Mouse (Mus musculus) gastrocnemius, adult 2 months (tissue): Measurements from ENCODE around the gene 0610010K14Rik. TPM values are rescaled to one million over a fixed set of nuclear protein-coding genes. Genes with fewer than 3 reads are reported as not detected.

Experiments used
- DNase-seq: peaks from one replicate; pipeline ENCODE4 v3.0.0; 2022
- H3K27ac ChIP-seq: fragments of 200-600 bp; 2 replicates; pipeline ENCODE4 v1.8.1; 2022; ENCODE audit warnings: mild to moderate bottlenecking
- H3K4me3 ChIP-seq: fragments of 200-600 bp; 2 replicates; pipeline ENCODE4 v1.8.1; 2022; ENCODE audit warnings: mild to moderate bottlenecking, moderate library complexity
- CTCF ChIP-seq: fragments of 200-600 bp; IDR thresholded peaks from 2 replicates; pipeline ENCODE4 v1.8.1; 2022; ENCODE audit warnings: antibody characterized with exemption, mild to moderate bottlenecking, moderate library complexity
- intact Hi-C: fragments of 180-260 bp; cut with DNase I; formaldehyde crosslinking; loops from one replicate; pipeline ENCODE4 v1.15.1; 2025
- total RNA-seq, 2 experiments: library from RNA; stranded (reverse); gene quantifications; 2 replicates each; pipeline ENCODE4 v1.2.3; 2021

The 0610010K14Rik gene
- total RNA-seq, 2 experiments from 2014 or later, result 33.4 to 37.0 TPM

- no peak for TF ChIP-seq CTCF
- intact Hi-C loops, result no loop called here
- no peak overlapping the region for H3K27ac ChIP-seq
- H3K4me3 ChIP-seq, result no peak overlapping the region
- no peak for DNase-seq
These were observed 14.1 kb upstream of the 0610010K14Rik start for GRCm38 (mm10) chr11:70251853-70252252.

- no peak for TF ChIP-seq CTCF
These were observed 12.4 kb upstream of the 0610010K14Rik start for GRCm38 (mm10) chr11:70250150-70250549.

DNA sequence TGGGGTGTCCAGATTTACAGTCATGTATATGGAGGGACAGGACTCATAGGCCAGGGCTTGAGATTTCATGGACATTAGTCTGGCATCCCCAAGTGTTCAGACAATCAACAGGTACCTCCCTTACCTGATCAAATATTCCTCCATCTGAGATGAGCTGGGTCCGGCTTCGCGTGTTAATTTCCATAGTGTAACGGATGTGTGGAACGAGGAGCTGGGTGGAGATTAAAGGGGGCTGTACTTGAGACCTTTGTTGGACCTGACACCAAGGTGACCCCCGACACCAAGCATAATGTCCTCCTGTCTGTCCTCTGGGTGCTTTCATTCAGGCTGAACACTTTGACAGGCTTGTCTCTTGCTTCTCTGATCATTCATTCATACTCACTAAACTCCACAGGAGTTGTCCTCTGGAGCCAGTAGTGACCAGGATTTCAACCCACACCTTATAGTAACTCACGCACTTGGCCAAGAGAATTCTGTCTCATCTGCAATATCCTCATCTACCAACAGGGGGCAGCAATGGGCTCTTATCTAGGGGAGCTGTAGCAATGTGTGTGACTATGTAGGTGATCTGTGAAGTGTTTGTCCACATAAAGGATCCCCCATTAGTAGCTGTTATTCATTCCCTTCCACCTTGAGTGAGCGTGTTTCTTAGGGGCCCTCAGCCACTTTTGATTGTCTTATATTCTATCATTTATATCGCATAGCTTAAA is 9.6 kb upstream of the 0610010K14Rik start:
- peak; percentile 63 for DNase-seq
- intact Hi-C loops, result no loop called here
- TF ChIP-seq CTCF, result peak; percentile 92; the same call in 1 of the 2 replicates
- no peak overlapping the region for H3K27ac ChIP-seq
- no peak overlapping the region for H3K4me3 ChIP-seq

More at GRCm38 (mm10) chr11:70250150-70250549, 12.4 kb upstream of the 0610010K14Rik start:
- DNase-seq, result no peak
- intact Hi-C loops, result no loop called here
- Histone ChIP-seq H3K27ac (no peak overlapping the region), H3K4me3 (no peak overlapping the region)

DNA sequence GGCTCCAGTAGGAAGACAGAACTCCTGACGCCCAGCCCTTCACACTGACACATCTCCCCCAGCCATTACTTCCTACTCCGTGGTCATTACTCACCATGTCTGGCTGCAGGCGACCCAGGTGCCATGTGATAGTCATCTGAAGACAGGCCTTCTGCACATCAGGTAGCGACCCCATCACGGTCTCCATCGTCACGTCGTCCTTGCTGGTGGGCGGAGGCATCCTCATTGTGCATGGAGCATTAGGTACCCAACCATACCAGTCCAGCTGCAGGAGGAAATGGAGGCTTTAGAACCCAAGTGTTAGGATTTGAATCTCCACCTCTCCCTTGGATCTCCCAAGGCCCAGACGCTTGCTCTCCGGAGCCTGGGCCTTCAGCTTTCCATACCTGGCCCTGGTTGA is 4.9 kb upstream of the 0610010K14Rik start:
- TF ChIP-seq CTCF, result no peak
- intact Hi-C loops, result no loop called here
- no peak overlapping the region for H3K4me3 ChIP-seq
- no peak overlapping the region for H3K27ac ChIP-seq
- no peak for DNase-seq

DNA sequence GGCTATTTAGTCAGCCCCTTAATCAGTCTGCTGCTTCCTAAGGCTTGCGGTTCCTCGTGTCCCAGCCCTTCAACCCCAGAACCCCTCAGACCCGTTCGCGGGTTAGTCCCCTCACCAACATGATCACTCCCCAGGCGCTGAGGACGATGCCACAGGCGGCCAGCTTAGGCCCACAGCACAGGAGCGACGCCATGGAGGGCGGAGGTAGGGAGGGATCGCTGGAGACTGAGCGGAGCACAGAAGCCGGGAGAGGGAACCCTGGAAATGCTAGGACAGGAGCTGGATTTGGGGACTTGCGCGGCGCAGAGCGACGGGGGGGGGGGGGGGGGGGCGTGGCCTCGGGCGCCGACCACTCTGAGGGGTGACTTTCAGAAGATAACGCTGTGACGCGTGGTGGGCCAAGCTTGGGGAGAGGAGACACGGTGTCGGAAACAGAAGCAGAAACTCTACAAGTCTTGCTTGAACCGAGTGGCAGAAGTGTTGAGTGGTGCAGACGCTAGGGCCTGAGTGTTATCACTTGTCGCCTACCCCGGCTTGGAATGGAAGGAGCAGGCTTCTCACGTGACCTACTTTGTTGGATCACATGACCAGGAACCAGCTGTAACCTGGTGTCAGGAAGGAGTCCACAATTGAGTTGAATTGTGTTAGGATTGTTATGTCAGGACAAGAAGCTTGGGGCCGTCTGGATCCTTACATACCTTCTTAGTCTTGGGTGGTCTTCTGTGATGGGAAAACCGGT is 2.0 kb upstream of the 0610010K14Rik start, which contains the start of the genes Gm21988 and Rnasek:
Gene Gm21988 (minus strand): TSS at position 290 of the 739 bp plus-strand sequence.
Gene Rnasek (minus strand): TSS at position 302 of the 739 bp plus-strand sequence.
- TF ChIP-seq CTCF, result no peak
- peak within 1 kb of the TSS; percentile 99 for H3K4me3 ChIP-seq
- peak; percentile 75 for DNase-seq
- intact Hi-C loops, result no loop called here
- peak within 1 kb of the TSS; percentile 97 for H3K27ac ChIP-seq

- Histone ChIP-seq H3K4me3 (peak overlapping the region; percentile 99), H3K27ac (peak overlapping the region; percentile 97)
- intact Hi-C loops, result no loop called here
- peak; percentile 40 for DNase-seq
- TF ChIP-seq CTCF, result no peak
These were observed 1.1 kb upstream of the 0610010K14Rik start for GRCm38 (mm10) chr11:70238591-70239440.

- peak overlapping the region; percentile 97 for H3K27ac ChIP-seq
- TF ChIP-seq CTCF, result no peak
- intact Hi-C loops, result no loop called here
- peak overlapping the region; percentile 99 for H3K4me3 ChIP-seq
- peak; percentile 20 for DNase-seq
These were observed 997 bp downstream of the 0610010K14Rik start for GRCm38 (mm10) chr11:70236717-70237116.

DNA sequence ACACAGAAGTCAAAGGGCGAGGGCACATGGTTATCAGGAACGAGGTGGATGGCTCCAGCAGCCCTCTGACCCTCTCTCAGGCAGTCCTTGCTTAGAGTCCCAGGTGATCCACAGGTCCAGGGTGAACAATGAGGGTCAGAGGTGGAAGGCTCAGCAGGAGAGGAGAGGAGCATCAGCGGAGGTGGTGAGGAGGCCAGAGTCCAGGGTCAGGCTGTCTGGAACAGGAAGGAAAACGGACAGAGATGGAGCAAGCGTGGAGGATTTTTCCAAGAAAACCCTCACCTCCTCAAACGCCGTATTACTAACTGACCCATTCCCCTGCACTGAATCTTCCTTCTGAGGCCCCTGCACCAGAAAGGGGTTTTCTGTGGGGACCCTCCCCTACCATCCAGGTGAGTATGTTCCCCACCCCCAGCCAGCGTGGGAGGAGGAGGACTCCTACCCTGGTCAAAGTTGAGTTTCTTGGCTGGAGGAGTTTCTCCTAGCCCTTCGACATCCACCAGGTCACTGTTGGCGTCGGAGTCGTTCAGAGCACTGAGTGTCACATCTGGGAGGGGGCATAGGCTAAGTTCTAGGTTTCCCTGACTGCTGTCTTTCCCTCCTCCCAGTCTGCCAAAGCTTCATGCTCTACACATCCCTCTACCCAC is 2.3 kb downstream of the 0610010K14Rik start:
- H3K27ac ChIP-seq, result peak overlapping the region; percentile 92; the same call in 1 of the 2 replicates
- H3K4me3 ChIP-seq, result no peak overlapping the region
- no peak for TF ChIP-seq CTCF
- intact Hi-C loops, result no loop called here
- peak; percentile 26 for DNase-seq

GRCm38 (mm10) chr11:70234497-70234896 is 3.2 kb downstream of the 0610010K14Rik start:
- H3K4me3 ChIP-seq, result peak overlapping the region; percentile 85
- intact Hi-C loops, result no loop called here
- no peak for TF ChIP-seq CTCF
- peak overlapping the region; percentile 92 for H3K27ac ChIP-seq
- DNase-seq, result peak; percentile 9

DNA sequence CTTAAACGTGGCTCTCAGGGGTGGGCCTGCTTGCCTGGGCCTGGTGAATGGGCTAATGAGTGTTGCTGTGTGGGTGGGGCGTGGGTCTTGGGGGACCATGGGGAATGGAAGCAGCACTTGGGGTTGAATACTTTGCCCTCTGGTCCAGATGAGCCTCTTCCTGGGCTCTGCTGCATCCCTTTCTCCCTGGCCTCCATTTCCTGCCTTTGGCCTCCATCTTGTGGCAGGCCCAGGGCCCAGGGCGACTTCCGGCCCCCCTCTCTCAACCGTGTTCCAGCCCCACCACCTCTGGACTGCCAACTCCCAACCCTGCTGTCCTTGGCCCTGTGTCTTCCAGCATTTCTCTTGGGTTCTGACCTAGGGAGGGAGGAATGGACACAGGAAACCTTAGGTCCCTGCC is 3.7 kb downstream of the 0610010K14Rik start:
- intact Hi-C loops, result no loop called here
- DNase-seq, result peak; percentile 78
- no peak for TF ChIP-seq CTCF
- Histone ChIP-seq H3K4me3 (peak overlapping the region; percentile 85), H3K27ac (peak overlapping the region; percentile 92)

- Histone ChIP-seq H3K4me3 (peak overlapping the region; percentile 85), H3K27ac (peak overlapping the region; percentile 92)
- no peak for TF ChIP-seq CTCF
- intact Hi-C loops, result no loop called here
- DNase-seq, result peak; percentile 55
These were observed 4.7 kb downstream of the 0610010K14Rik start for GRCm38 (mm10) chr11:70233016-70233415.

DNA sequence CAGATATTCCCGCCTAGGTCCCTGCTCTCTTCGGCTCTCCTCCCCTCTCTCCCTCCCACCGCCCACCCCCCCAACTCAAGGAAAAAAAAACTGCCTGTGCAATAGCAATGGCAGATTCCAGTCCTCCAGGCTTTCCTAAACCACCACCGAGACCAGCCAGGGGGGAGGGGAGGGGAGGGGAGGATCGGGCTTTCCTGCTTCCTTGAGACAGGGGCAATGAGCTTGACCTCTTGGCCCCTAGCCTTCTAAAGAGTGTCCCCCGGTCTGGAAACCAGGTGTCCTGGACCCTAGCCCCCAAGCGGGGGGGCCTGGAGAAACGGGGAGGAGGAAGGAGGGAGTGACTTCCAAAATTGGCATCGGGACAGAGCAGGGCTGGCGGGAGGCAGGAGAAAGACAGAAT is 5.2 kb downstream of the 0610010K14Rik start:
- peak overlapping the region; percentile 85 for H3K4me3 ChIP-seq
- intact Hi-C loops, result no loop called here
- peak; percentile 68 for DNase-seq
- no peak for TF ChIP-seq CTCF
- H3K27ac ChIP-seq, result peak overlapping the region; percentile 92
